Mouse (Mus musculus) heart, embryonic 13.5 days (tissue): Measurements from ENCODE around the gene Slc16a11. TPM values are rescaled to one million over a fixed set of nuclear protein-coding genes. Genes with fewer than 3 reads are reported as not detected.

Experiments
- ATAC-seq: fragments of 200-750 bp; cut with Nextera tagmentation; 2 replicates; pipeline ENCODE4 v1.8.0; 2017; ENCODE audit warnings: moderate TSS enrichment; ENCODE audit not compliant: insufficient number of reproducible peaks, low FRiP score, low TSS enrichment; ENCODE audit errors: extremely low read depth
- H3K27ac ChIP-seq: fragments of 300-500 bp; sonication (generic); replicated peaks from 2 replicates; pipeline ENCODE4 v1.5.1; 2015; ENCODE audit warnings: moderate library complexity, mild to moderate bottlenecking, inconsistent platforms
- H3K27me3 ChIP-seq: fragments of 300-500 bp; sonication (generic); replicated peaks from 2 replicates; pipeline ENCODE4 v1.6.1; 2015; ENCODE audit warnings: mild to moderate bottlenecking, inconsistent platforms
- H3K36me3 ChIP-seq: fragments of 300-500 bp; sonication (generic); 2 replicates; pipeline ENCODE4 v1.6.1; 2015; ENCODE audit warnings: mild to moderate bottlenecking, inconsistent platforms
- H3K4me1 ChIP-seq: fragments of 300-500 bp; sonication (generic); 2 replicates; pipeline ENCODE4 v1.6.1; 2015; ENCODE audit warnings: inconsistent platforms
- H3K4me2 ChIP-seq: fragments of 300-500 bp; sonication (generic); 2 replicates; pipeline ENCODE4 v1.6.1; 2015; ENCODE audit warnings: inconsistent platforms, mild to moderate bottlenecking, moderate library complexity
- H3K4me3 ChIP-seq: fragments of 300-500 bp; sonication (generic); 2 replicates; pipeline ENCODE4 v1.5.1; 2015; ENCODE audit warnings: moderate library complexity, mild to moderate bottlenecking, inconsistent platforms
- H3K9ac ChIP-seq: fragments of 300-500 bp; sonication (generic); 2 replicates; pipeline ENCODE4 v1.6.1; 2015; ENCODE audit warnings: inconsistent platforms, mild to moderate bottlenecking, moderate library complexity
- H3K9me3 ChIP-seq: fragments of 300-500 bp; sonication (generic); 2 replicates; pipeline ENCODE4 v1.6.1; 2016; ENCODE audit warnings: inconsistent platforms
- WGBS: fragments of 180-500 bp; shearing (Covaris S2); methylation state at CpG from one replicate; pipeline ENCODE4 v1.1.7; 2015; ENCODE audit warnings: mixed read lengths; 5-methylcytosine and 5-hydroxymethylcytosine counted together
- polyA plus RNA-seq: library from polyadenylated mRNA; unstranded; fragments of >200 nt; fragmentation: Nextera tagmentation; extraction: Ambion mirVana; gene quantifications from 2 replicates; pipeline ENCODE4 v1.2.1, GENCODE M21; 2015

The Slc16a11 gene
- polyA plus RNA-seq, 1 experiment from 2014 or later = 0.28 TPM

- WGBS = 68% methylated on average over 11 of the region's 11 CpGs
- no peak overlapping the region for H3K9ac ChIP-seq
- no peaks in the 10 kb centered on the region for H3K4me1 ChIP-seq
- no peak overlapping the region for H3K4me2 ChIP-seq
- no peak for ATAC-seq
- H3K36me3 ChIP-seq = no peaks in the 10 kb centered on the region
- H3K4me3 ChIP-seq = no peak overlapping the region
- H3K27me3 ChIP-seq = no peaks in the 10 kb centered on the region; the same call in 1 of the 2 replicates
- 0 out of 2 replicates have a peak, but pooled peaks cover 3% of the 10 kb centered on the region for H3K9me3 ChIP-seq
- H3K27ac ChIP-seq = no peak overlapping the region
These were observed 33.8 kb upstream of the Slc16a11 start for GRCm38 (mm10) chr11:70178756-70179155.

GRCm38 (mm10) chr11:70179401-70179800, 33.2 kb upstream of the Slc16a11 start:
- no peaks in the 10 kb centered on the region for H3K4me1 ChIP-seq
- 39% methylated on average over 14 of the region's 14 CpGs for WGBS
- H3K27ac ChIP-seq = no peak overlapping the region
- no peak overlapping the region for H3K4me2 ChIP-seq
- H3K4me3 ChIP-seq = no peak overlapping the region
- H3K27me3 ChIP-seq = no peaks in the 10 kb centered on the region; the same call in 1 of the 2 replicates
- H3K9me3 ChIP-seq = 0 out of 2 replicates have a peak, but pooled peaks cover 3% of the 10 kb centered on the region
- no peak overlapping the region for H3K9ac ChIP-seq
- no peak for ATAC-seq
- no peaks in the 10 kb centered on the region for H3K36me3 ChIP-seq

DNA sequence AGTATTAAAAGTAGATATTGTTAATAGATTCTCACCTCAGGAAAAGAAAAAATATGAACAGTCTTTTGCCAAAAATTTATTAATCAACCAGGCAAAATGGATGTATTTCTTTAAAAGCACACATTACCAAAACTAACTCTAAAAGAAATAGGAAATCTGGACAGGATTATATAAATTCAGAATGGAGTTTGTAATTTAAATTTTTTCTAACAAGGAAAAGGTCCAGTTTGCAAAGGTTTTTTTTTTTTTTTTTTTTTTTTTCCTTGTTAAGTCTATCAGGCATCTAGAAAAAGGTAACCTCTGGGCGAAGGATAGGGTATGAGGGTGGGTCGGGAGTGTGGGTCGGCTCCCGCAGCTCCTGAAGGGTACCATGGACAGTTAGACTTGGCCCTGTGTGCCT, 32.1 kb upstream of the Slc16a11 start:
- no peak for ATAC-seq
- no peaks in the 10 kb centered on the region for H3K36me3 ChIP-seq
- no peak overlapping the region for H3K9ac ChIP-seq
- no peak overlapping the region for H3K4me3 ChIP-seq
- WGBS = 82% methylated on average over 4 of the region's 4 CpGs
- H3K27ac ChIP-seq = no peak overlapping the region
- no peak overlapping the region for H3K4me2 ChIP-seq
- H3K9me3 ChIP-seq = 0 out of 2 replicates have a peak, but pooled peaks cover 3% of the 10 kb centered on the region
- H3K4me1 ChIP-seq = no peaks in the 10 kb centered on the region
- H3K27me3 ChIP-seq = no peaks in the 10 kb centered on the region; the same call in 1 of the 2 replicates

GRCm38 (mm10) chr11:70185120-70185519, 27.4 kb upstream of the Slc16a11 start:
- WGBS = 69% methylated on average over 7 of the region's 7 CpGs
- no peaks in the 10 kb centered on the region for H3K36me3 ChIP-seq
- H3K9me3 ChIP-seq = no peaks in the 10 kb centered on the region
- H3K9ac ChIP-seq = no peak overlapping the region
- no peak overlapping the region for H3K27ac ChIP-seq
- no peaks in the 10 kb centered on the region for H3K4me1 ChIP-seq
- ATAC-seq = no peak
- H3K4me2 ChIP-seq = no peak overlapping the region
- H3K27me3 ChIP-seq = no peaks in the 10 kb centered on the region; the same call in 1 of the 2 replicates
- no peak overlapping the region for H3K4me3 ChIP-seq

DNA sequence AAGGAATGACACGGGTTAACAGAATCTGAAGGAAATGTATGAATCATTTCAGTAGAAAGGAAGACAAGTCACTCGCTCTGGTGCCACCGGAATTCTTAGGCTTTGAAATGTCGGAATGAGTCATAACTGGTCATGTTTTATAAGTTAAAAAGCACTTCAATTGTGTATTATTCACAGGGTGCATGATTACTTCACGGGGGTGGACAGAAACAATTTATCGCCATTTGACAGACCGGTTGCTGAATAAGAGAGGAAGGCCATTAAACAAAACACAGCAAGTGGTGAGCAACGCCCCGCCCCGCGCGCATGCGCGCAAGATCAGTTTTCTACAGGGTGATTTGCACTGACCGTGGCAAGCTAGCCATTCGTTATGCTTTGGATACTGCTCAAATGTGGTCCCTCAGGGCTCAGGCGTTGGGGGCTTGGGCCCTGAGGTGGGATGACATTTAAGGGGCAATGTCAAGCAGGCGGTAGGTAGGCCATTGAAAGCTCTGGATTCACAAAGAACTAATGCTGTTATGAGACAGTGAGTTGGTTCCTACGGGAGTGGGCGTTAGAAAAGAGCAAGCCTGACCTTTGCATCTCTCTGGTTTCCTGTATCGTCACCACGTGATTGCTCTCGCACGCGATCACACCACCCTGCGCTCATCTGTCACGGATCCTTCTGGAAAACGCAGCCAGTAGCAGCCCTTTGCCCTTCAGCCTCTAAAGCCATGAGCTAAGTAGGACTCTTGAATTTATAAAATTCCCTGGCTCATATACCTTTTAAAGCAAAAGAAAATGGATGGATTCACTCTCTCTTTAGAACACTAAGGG, 23.0 kb upstream of the Slc16a11 start:
- Histone ChIP-seq H3K4me1 (0 out of 2 replicates have a peak, but pooled peaks cover 2% of the 10 kb centered on the region), H3K36me3 (no peaks in the 10 kb centered on the region), H3K4me2 (no peak overlapping the region), H3K4me3 (no peak overlapping the region), H3K27me3 (no peaks in the 10 kb centered on the region), H3K9me3 (no peaks in the 10 kb centered on the region), H3K9ac (no peak overlapping the region), H3K27ac (no peak overlapping the region)
- WGBS = 85% methylated on average over 28 of the region's 28 CpGs
- no peak for ATAC-seq

GRCm38 (mm10) chr11:70191188-70191587, 21.4 kb upstream of the Slc16a11 start:
- no peak overlapping the region for H3K4me3 ChIP-seq
- 0 out of 2 replicates have a peak, but pooled peaks cover 3% of the 10 kb centered on the region for H3K27me3 ChIP-seq
- H3K4me1 ChIP-seq = 0 out of 2 replicates have a peak, but pooled peaks cover 2% of the 10 kb centered on the region
- H3K9me3 ChIP-seq = no peaks in the 10 kb centered on the region
- H3K9ac ChIP-seq = no peak overlapping the region
- ATAC-seq = no peak
- H3K4me2 ChIP-seq = no peak overlapping the region
- H3K36me3 ChIP-seq = no peaks in the 10 kb centered on the region
- WGBS = 73% methylated on average over 6 of the region's 6 CpGs
- no peak overlapping the region for H3K27ac ChIP-seq

GRCm38 (mm10) chr11:70192157-70192556, 20.4 kb upstream of the Slc16a11 start:
- H3K9me3 ChIP-seq = no peaks in the 10 kb centered on the region
- H3K4me1 ChIP-seq = 0 out of 2 replicates have a peak, but pooled peaks cover 2% of the 10 kb centered on the region
- no peak overlapping the region for H3K4me3 ChIP-seq
- H3K4me2 ChIP-seq = no peak overlapping the region
- H3K27me3 ChIP-seq = 0 out of 2 replicates have a peak, but pooled peaks cover 3% of the 10 kb centered on the region
- WGBS = 70% methylated on average over 4 of the region's 4 CpGs
- no peak for ATAC-seq
- H3K36me3 ChIP-seq = no peaks in the 10 kb centered on the region
- H3K9ac ChIP-seq = no peak overlapping the region
- H3K27ac ChIP-seq = no peak overlapping the region

DNA sequence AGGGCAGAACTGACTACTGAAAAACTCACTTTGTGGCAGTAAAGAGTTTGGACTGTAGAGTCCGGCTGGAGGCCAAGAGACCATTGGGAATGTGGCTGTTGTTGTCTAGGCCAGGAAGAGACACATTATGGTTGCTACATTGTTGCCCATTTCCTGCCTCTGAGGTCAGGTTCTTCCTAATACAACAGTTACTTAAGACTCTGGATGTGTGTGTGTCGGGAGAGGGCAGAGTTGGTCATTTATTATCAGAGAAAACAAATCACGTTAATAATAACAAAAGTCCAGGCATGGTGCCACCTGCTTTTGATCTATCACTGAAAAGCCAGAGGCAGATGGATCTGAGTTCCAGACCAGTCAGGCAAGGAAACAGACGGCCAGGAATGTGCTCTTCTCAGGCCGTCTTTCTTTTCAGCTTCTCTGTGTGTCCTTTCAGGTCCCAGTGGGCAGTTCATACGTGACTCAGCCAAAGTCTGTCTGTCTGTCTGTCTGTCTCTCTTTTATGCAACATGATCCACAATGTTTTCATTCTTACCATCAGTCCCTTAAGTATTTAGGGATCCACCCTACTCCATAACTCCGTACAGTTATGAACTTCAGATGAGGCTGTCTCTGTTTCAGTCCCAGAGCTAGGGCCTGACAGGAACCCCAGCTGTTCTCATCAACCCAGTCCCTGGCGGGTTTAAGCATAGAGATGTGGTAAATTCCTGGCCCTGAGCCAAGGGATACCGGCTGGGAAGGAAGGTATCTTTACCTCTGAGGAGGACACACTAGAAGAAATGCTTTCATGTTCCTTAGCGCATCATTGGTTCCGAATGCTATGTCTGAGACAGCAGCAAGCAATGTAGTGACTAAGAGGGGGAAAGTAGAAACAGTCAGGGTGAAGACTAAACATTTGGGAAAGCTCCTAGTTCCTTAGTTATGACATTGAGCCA, 18.9 kb upstream of the Slc16a11 start:
- WGBS = 48% methylated on average over 11 of the region's 11 CpGs
- Histone ChIP-seq H3K4me2 (no peak overlapping the region), H3K9me3 (no peaks in the 10 kb centered on the region), H3K27me3 (0 out of 2 replicates have a peak, but pooled peaks cover 3% of the 10 kb centered on the region), H3K9ac (no peak overlapping the region), H3K4me3 (no peak overlapping the region), H3K36me3 (no peaks in the 10 kb centered on the region), H3K27ac (no peak overlapping the region), H3K4me1 (0 out of 2 replicates have a peak, but pooled peaks cover 2% of the 10 kb centered on the region)
- ATAC-seq = no peak

- H3K36me3 ChIP-seq = no peaks in the 10 kb centered on the region
- peaks cover 27% of the 10 kb centered on the region for H3K27me3 ChIP-seq
- ATAC-seq = no peak
- WGBS = 72% methylated on average over 3 of the region's 3 CpGs
- H3K4me1 ChIP-seq = 0 out of 2 replicates have a peak, but pooled peaks cover 2% of the 10 kb centered on the region
- H3K9me3 ChIP-seq = no peaks in the 10 kb centered on the region
- no peak overlapping the region for H3K4me3 ChIP-seq
- no peak overlapping the region for H3K9ac ChIP-seq
- no peak overlapping the region for H3K27ac ChIP-seq
- H3K4me2 ChIP-seq = no peak overlapping the region
These were observed 14.2 kb upstream of the Slc16a11 start for GRCm38 (mm10) chr11:70198332-70198731.

DNA sequence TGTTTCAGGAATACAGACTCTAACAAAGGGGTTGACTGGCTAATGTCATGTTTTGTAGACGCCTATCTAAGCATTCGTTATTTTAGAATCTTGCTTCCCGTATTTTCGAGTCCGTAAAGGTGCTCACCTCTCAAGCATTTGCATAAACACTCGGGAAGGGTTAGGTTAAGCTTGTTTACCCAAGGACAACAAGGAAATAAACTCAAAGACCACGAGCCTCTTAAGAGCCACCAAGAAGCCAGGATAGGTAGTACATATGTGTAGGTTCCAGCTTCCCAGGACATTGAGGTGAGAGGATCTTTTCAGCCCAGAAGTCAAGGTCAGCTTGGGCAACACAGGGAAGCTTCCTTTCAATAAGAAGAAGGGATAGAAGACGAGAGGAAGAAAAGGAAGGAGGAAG, 13.4 kb upstream of the Slc16a11 start:
- Histone ChIP-seq H3K4me1 (no peaks in the 10 kb centered on the region), H3K27ac (no peak overlapping the region), H3K27me3 (peaks cover 30% of the 10 kb centered on the region), H3K4me2 (no peak overlapping the region), H3K9me3 (no peaks in the 10 kb centered on the region), H3K9ac (no peak overlapping the region), H3K36me3 (no peaks in the 10 kb centered on the region), H3K4me3 (no peak overlapping the region)
- WGBS = 67% methylated on average over 8 of the region's 8 CpGs
- no peak for ATAC-seq

GRCm38 (mm10) chr11:70200036-70200608, 12.4 kb upstream of the Slc16a11 start:
- Histone ChIP-seq H3K4me3 (no peak overlapping the region), H3K4me2 (no peak overlapping the region)
- 83% methylated on average over 5 of the region's 5 CpGs for WGBS

More at GRCm38 (mm10) chr11:70200036-70200608, 12.4 kb upstream of the Slc16a11 start:
- H3K27ac ChIP-seq = no peak overlapping the region
- H3K9ac ChIP-seq = no peak overlapping the region
- H3K4me1 ChIP-seq = no peaks in the 10 kb centered on the region
- ATAC-seq = no peak
- H3K9me3 ChIP-seq = no peaks in the 10 kb centered on the region
- H3K36me3 ChIP-seq = no peaks in the 10 kb centered on the region
- H3K27me3 ChIP-seq = peaks cover 32% of the 10 kb centered on the region
